Mouse (Mus musculus) brown adipose tissue, adult 24 weeks (tissue): ENCODE results near the gene Cbs. TPM values are rescaled to one million over a fixed set of nuclear protein-coding genes. Genes with fewer than 3 reads are reported as not detected.

ENCODE experiments used
- H3K27ac ChIP-seq: fragments of 200-500 bp; replicated peaks from 2 replicates; pipeline ENCODE4 v1.5.1; 2012; ENCODE audit warnings: low read depth, mild to moderate bottlenecking, low read length
- H3K4me1 ChIP-seq: fragments of 200-500 bp; 2 replicates; pipeline ENCODE4 v1.6.1; 2012; ENCODE audit warnings: low read length, mixed read lengths; ENCODE audit not compliant: control insufficient read depth, insufficient read depth, insufficient read length
- H3K4me3 ChIP-seq: fragments of 200-500 bp; 2 replicates; pipeline ENCODE4 v1.5.1; 2012; ENCODE audit warnings: low read depth, mild to moderate bottlenecking, low read length, moderate library complexity; ENCODE audit not compliant: insufficient read depth
- polyA plus RNA-seq: library from polyadenylated mRNA; stranded (reverse); fragments of >200 nt; gene quantifications from 2 replicates; pipeline ENCODE4 v1.2.4, GENCODE M21; 2012; ENCODE audit not compliant: missing spikeins, insufficient read depth, insufficient read length

Cbs gene
- polyA plus RNA-seq, 1 experiment: 1.1 TPM

GRCm38 (mm10) chr17:31657141-31657983 is 20.3 kb upstream of the Cbs start:
- peak overlapping the region; percentile 90 for H3K4me3 ChIP-seq
- H3K27ac ChIP-seq: 0 out of 2 replicates have a peak overlapping the region, but pooled peaks have one; percentile 91
- peaks cover 9% of the 10 kb centered on the region for H3K4me1 ChIP-seq

GRCm38 (mm10) chr17:31656682-31657081 is 19.6 kb upstream of the Cbs start:
- no peak overlapping the region for H3K4me3 ChIP-seq
- H3K27ac ChIP-seq: no peak overlapping the region
- peaks cover 9% of the 10 kb centered on the region for H3K4me1 ChIP-seq

- Histone ChIP-seq H3K27ac (no peak overlapping the region; the same call in 1 of the 2 replicates), H3K4me1 (peaks cover 9% of the 10 kb centered on the region), H3K4me3 (no peak overlapping the region)
Observed at GRCm38 (mm10) chr17:31655366-31655765, 18.3 kb upstream of the Cbs start.

- no peak overlapping the region for H3K4me3 ChIP-seq
- no peak overlapping the region for H3K27ac ChIP-seq
- H3K4me1 ChIP-seq: peaks cover 9% of the 10 kb centered on the region
Observed at GRCm38 (mm10) chr17:31653277-31653676, 16.2 kb upstream of the Cbs start.

GRCm38 (mm10) chr17:31652152-31652551 is 15.1 kb upstream of the Cbs start:
- Histone ChIP-seq H3K4me3 (no peak overlapping the region), H3K27ac (no peak overlapping the region), H3K4me1 (peaks cover 6% of the 10 kb centered on the region)

- H3K4me1 ChIP-seq: no peaks in the 10 kb centered on the region
- H3K4me3 ChIP-seq: no peak overlapping the region
- no peak overlapping the region for H3K27ac ChIP-seq
Observed at GRCm38 (mm10) chr17:31646199-31647002, 9.4 kb upstream of the Cbs start.

- Histone ChIP-seq H3K4me1 (no peaks in the 10 kb centered on the region), H3K4me3 (no peak overlapping the region), H3K27ac (no peak overlapping the region)
Observed at GRCm38 (mm10) chr17:31642913-31643312, 5.9 kb upstream of the Cbs start.

GRCm38 (mm10) chr17:31642331-31642730 is 5.3 kb upstream of the Cbs start:
- no peak overlapping the region for H3K4me3 ChIP-seq
- H3K27ac ChIP-seq: no peak overlapping the region
- H3K4me1 ChIP-seq: 0 out of 2 replicates have a peak, but pooled peaks cover 2% of the 10 kb centered on the region

GRCm38 (mm10) chr17:31639651-31640050 is 2.6 kb upstream of the Cbs start:
- Histone ChIP-seq H3K27ac (no peak overlapping the region), H3K4me3 (no peak overlapping the region), H3K4me1 (peaks cover 7% of the 10 kb centered on the region; the same call in 1 of the 2 replicates)

- peaks cover 7% of the 10 kb centered on the region; the same call in 1 of the 2 replicates for H3K4me1 ChIP-seq
- H3K4me3 ChIP-seq: no peak overlapping the region
- H3K27ac ChIP-seq: no peak overlapping the region
Observed at GRCm38 (mm10) chr17:31637866-31638570, 980 bp upstream of the Cbs start.

GRCm38 (mm10) chr17:31636277-31636941 is 629 bp downstream of the Cbs start:
- H3K4me1 ChIP-seq: peaks cover 7% of the 10 kb centered on the region; the same call in 1 of the 2 replicates
- no peak overlapping the region for H3K27ac ChIP-seq
- peak overlapping the region; percentile 51 for H3K4me3 ChIP-seq

GRCm38 (mm10) chr17:31635781-31636180 is 1.3 kb downstream of the Cbs start:
- H3K4me3 ChIP-seq: no peak overlapping the region
- H3K27ac ChIP-seq: no peak overlapping the region
- H3K4me1 ChIP-seq: peaks cover 7% of the 10 kb centered on the region; the same call in 1 of the 2 replicates

GRCm38 (mm10) chr17:31634896-31635295 is 2.1 kb downstream of the Cbs start:
- no peak overlapping the region for H3K4me3 ChIP-seq

GRCm38 (mm10) chr17:31633007-31633406 is 4.0 kb downstream of the Cbs start:
- no peak overlapping the region for H3K27ac ChIP-seq
- peaks cover 7% of the 10 kb centered on the region; the same call in 1 of the 2 replicates for H3K4me1 ChIP-seq
- H3K4me3 ChIP-seq: no peak overlapping the region

More at GRCm38 (mm10) chr17:31634896-31635295, 2.1 kb downstream of the Cbs start:
- Histone ChIP-seq H3K4me1 (peaks cover 7% of the 10 kb centered on the region; the same call in 1 of the 2 replicates), H3K27ac (no peak overlapping the region)
